In the genomic region with DNA sequence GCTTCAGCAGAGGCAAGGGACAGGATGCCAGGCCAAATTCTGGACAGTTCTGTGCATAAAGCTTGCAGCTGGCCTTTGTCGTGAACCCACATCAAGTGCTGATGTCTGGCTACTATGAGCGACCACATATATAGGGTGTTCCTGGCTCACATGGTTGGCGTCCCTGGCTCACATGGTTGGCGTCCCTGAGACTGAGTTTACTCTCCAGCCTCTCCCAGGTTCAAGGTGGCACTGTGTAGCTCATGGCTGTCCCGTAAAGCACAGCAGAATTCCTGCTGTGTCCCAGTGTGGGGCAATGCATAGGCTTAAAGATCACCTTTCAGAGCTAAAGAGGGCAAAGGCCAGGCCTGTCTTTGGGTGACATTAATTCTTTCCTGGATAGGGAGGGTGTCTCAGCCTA, we compare ENCODE assay signal across 20 mouse cellular contexts.
DNase-seq lines count a peak whose midpoint lies in the region; ATAC-seq and TF ChIP-seq lines count a peak whose summit lies in the region.
"Had no signal": no experiment of that assay in that cellular context is flagged by ENCODE, and none has a peak within 500 bp of the region (broad histone marks: within the 10 kb centered on the region; RNA-seq: fewer than 3 reads in every experiment).

No protein-coding gene starts in this region.

- no peak for TF ChIP-seq CTCF in heart, adult 2 months (IDR thresholded peaks at IDR 0.05)

- WGBS in heart, adult 2 months: 59% methylated on average over 5 of the region's 5 CpGs
- 76% methylated on average over 5 of the region's 5 CpGs for WGBS in heart, embryonic 14.5 days
- WGBS in midbrain, embryonic 11.5 days: 75% methylated on average over 5 of the region's 5 CpGs
- 76% methylated on average over 5 of the region's 5 CpGs for WGBS in midbrain, embryonic 15.5 days

- H3K4me2 ChIP-seq in heart, embryonic 14.5 days (ENCODE audit: low read length): no peak overlapping the region
- H3K4me2 ChIP-seq in midbrain, embryonic 11.5 days: no peak overlapping the region
- no peak overlapping the region for H3K4me2 ChIP-seq in midbrain, embryonic 15.5 days
- H3K4me2 ChIP-seq: forebrain, embryonic 13.5 days; hindbrain, embryonic 13.5 days had no signal

- TF ChIP-seq POLR2A in heart, adult 2 months (IDR thresholded peaks at IDR 0.05; ENCODE audit: insufficient read depth, low read depth, low read length): no peak

- DNase-seq in heart, adult 2 months: peak in 1 of 2 experiments; percentile 4
- DNase-seq in heart, postnatal 25 days (ENCODE audit: low spot score): no peak
- DNase-seq in heart, adult 8-10 months (ENCODE audit: low spot score): no peak
- DNase-seq in midbrain, embryonic 11.5 days (ENCODE audit: low spot score, missing footprints): peak; percentile 67
- DNase-seq: adrenal gland, postnatal 14 days; cerebellum, adult 18-20 months; cerebellum, adult 9-11 months; cerebellum, postnatal 36 days; forebrain, postnatal 0 days; gastrocnemius, postnatal 36 days; kidney, adult 11 months; kidney, adult 9 months had no signal

- intact Hi-C loops in heart, adult 2 months (cut with DNase I): loop anchor here (10.0 kb wide), 1 partner anchor 81 kb away; the partner anchor contains the start of gene Rbm20
- intact Hi-C loops in heart, postnatal 25 days (cut with DNase I): no loop called here

- peaks cover 14% of the 10 kb centered on the region for H3K4me1 ChIP-seq in heart, adult 2 months (ENCODE audit: control insufficient read depth, insufficient read depth, low read length)
- peaks cover 21 to 47% of the 10 kb centered on the region in 2 experiments for H3K4me1 ChIP-seq in heart, embryonic 14.5 days (ENCODE audit: control insufficient read depth in 2 of 2, insufficient read depth in 2 of 2, low read length in 2 of 2)
- no peaks in the 10 kb centered on the region for H3K4me1 ChIP-seq in midbrain, embryonic 11.5 days (ENCODE audit: control insufficient read depth, insufficient read depth, low read length)
- H3K4me1 ChIP-seq in midbrain, embryonic 15.5 days: no peaks in the 10 kb centered on the region
- H3K4me1 ChIP-seq: forebrain, embryonic 13.5 days; hindbrain, embryonic 13.5 days had no signal

- H3K9me3 ChIP-seq in heart, embryonic 14.5 days (ENCODE audit: control insufficient read depth, low read length): peaks cover 6% of the 10 kb centered on the region; the same call in 1 of the 2 replicates
- H3K9me3 ChIP-seq in midbrain, embryonic 11.5 days (ENCODE audit: control insufficient read depth, low read length): no peaks in the 10 kb centered on the region
- H3K9me3 ChIP-seq in midbrain, embryonic 15.5 days: no peaks in the 10 kb centered on the region
- H3K9me3 ChIP-seq: forebrain, embryonic 13.5 days; hindbrain, embryonic 13.5 days had no signal

- H3K27me3 ChIP-seq in heart, adult 2 months (ENCODE audit: control insufficient read depth, insufficient read depth, low read length): no peaks in the 10 kb centered on the region
- no peaks in the 10 kb centered on the region for H3K27me3 ChIP-seq in heart, embryonic 14.5 days (ENCODE audit: control insufficient read depth, insufficient read depth, low read length)
- no peaks in the 10 kb centered on the region for H3K27me3 ChIP-seq in midbrain, embryonic 11.5 days (ENCODE audit: control insufficient read depth, insufficient read depth, low read length)
- H3K27me3 ChIP-seq in midbrain, embryonic 15.5 days (replicated peaks): no peaks in the 10 kb centered on the region
- H3K27me3 ChIP-seq: CH12.LX; forebrain, embryonic 13.5 days; hindbrain, embryonic 13.5 days; Patski had no signal

- peaks cover 6% of the 10 kb centered on the region; the same call in 1 of the 2 replicates for H3K36me3 ChIP-seq in heart, adult 2 months (ENCODE audit: control insufficient read depth, insufficient read depth, low read length)
- no peaks in the 10 kb centered on the region for H3K36me3 ChIP-seq in heart, embryonic 14.5 days (ENCODE audit: control insufficient read depth, insufficient read depth, low read length)
- H3K36me3 ChIP-seq in midbrain, embryonic 11.5 days (ENCODE audit: control insufficient read depth, insufficient read depth, low read length): no peaks in the 10 kb centered on the region
- H3K36me3 ChIP-seq in midbrain, embryonic 15.5 days (replicated peaks): no peaks in the 10 kb centered on the region
- H3K36me3 ChIP-seq: hindbrain, embryonic 13.5 days had no signal

- no peak overlapping the region for H3K4me3 ChIP-seq in heart, adult 2 months
- no peak overlapping the region for H3K4me3 ChIP-seq in heart, embryonic 14.5 days (ENCODE audit: control insufficient read depth in 1 of 2, insufficient read depth in 1 of 2, low read depth in 1 of 2, low read length in 2 of 2)
- H3K4me3 ChIP-seq in midbrain, embryonic 11.5 days (ENCODE audit: low read depth, low read length): no peak overlapping the region
- no peak overlapping the region for H3K4me3 ChIP-seq in midbrain, embryonic 15.5 days
- H3K4me3 ChIP-seq: forebrain, embryonic 13.5 days; hindbrain, embryonic 13.5 days had no signal

- TF ChIP-seq EP300 in heart, adult 2 months (IDR thresholded peaks at IDR 0.05; ENCODE audit: insufficient read depth, low read depth, low read length): no peak

- peak; percentile 20; the same call in 1 of the 2 replicates for ATAC-seq in heart, embryonic 14.5 days (ENCODE audit: insufficient number of reproducible peaks, insufficient read depth, low FRiP score, low read depth)
- no peak for ATAC-seq in midbrain, embryonic 11.5 days (ENCODE audit: low FRiP score)
- ATAC-seq in midbrain, embryonic 15.5 days (replicated peaks): no peak
- ATAC-seq: activated CD4-positive, CD25-positive, alpha-beta regulatory T cell, adult 4 months; forebrain, embryonic 13.5 days; forebrain, postnatal 0 days; hindbrain, postnatal 0 days had no signal

- H3K27ac ChIP-seq in heart, adult 2 months: peak overlapping the region; percentile 64
- peak overlapping the region; percentile 45 to 78; a peak in 3 of 4 replicates for H3K27ac ChIP-seq in heart, embryonic 14.5 days (replicated peaks in 1 of 2; ENCODE audit: control insufficient read depth in 1 of 2, insufficient read depth in 1 of 2, low read depth in 2 of 2, low read length in 2 of 2)
- no peak overlapping the region for H3K27ac ChIP-seq in midbrain, embryonic 11.5 days (ENCODE audit: low read depth, low read length)
- no peak overlapping the region for H3K27ac ChIP-seq in midbrain, embryonic 15.5 days
- H3K27ac ChIP-seq: forebrain, embryonic 13.5 days; hindbrain, embryonic 13.5 days; hindbrain, postnatal 0 days had no signal

- H3K9ac ChIP-seq in heart, adult 2 months (ENCODE audit: low read depth, low read length): no peak overlapping the region
- H3K9ac ChIP-seq in heart, embryonic 14.5 days (ENCODE audit: low read length): peak overlapping the region; percentile 21; the same call in 1 of the 2 replicates
- no peak overlapping the region for H3K9ac ChIP-seq in midbrain, embryonic 11.5 days (ENCODE audit: low read length)
- H3K9ac ChIP-seq in midbrain, embryonic 15.5 days: no peak overlapping the region
- H3K9ac ChIP-seq: forebrain, embryonic 13.5 days; forebrain, postnatal 0 days; hindbrain, embryonic 13.5 days had no signal

- H3K79me2 ChIP-seq in heart, adult 2 months (replicated peaks; ENCODE audit: control insufficient read depth, insufficient read depth, low read length): no peaks in the 10 kb centered on the region

Comparison
In these comparisons a context has a peak if more than half of its experiments do, and no peak if none do; other contexts are left out.
1. H3K27ac ChIP-seq: peak in heart, adult 2 months (single experiment) and heart, embryonic 14.5 days (2 of 2); none in midbrain, embryonic 11.5 days (single experiment) and midbrain, embryonic 15.5 days (single experiment).